Mouse (Mus musculus): Measurements from ENCODE around the gene Rbm19.

GRCm38 (mm10) chr5:120134000-120134399 is 17.7 kb downstream of the Rbm19 start:
- TF ChIP-seq CTCF (IDR thresholded peaks at IDR 0.05; ENCODE audit: borderline replicate concordance, extremely low read depth, insufficient read depth, insufficient read length), result peak; percentile 93
- no peak for TF ChIP-seq POLR2A (IDR thresholded peaks at IDR 0.05; ENCODE audit: borderline replicate concordance, extremely low read depth, insufficient read depth, insufficient read length, poor library complexity, severe bottlenecking)
